Mouse (Mus musculus) urinary bladder, postnatal 25 days (tissue): ENCODE measurements around the gene Lias.

Experiments
- DNase-seq: peaks from one replicate; pipeline ENCODE4 v3.0.0; 2022; ENCODE audit warnings: low spot score

The Lias gene

DNA sequence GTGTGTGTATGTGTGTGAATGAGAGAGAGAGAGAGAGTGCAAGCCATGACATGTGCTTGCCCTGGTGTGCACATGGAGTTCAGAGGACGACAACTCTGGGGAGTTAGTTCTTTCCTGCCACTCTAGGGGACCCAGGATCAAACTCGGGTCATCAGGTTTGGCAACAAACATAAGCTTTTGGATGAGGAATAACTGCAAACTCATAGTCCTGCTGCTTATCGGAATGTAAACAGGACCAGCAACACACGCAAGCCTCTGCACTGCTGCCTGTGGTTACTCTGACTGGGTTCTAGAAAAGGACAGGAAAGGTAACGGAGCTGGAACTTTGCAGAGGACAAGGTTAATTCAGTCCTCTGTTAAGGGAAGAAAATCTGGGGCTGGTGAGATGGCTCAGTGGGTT, 34.0 kb downstream of the Lias start:
- DNase-seq = no peak

DNA sequence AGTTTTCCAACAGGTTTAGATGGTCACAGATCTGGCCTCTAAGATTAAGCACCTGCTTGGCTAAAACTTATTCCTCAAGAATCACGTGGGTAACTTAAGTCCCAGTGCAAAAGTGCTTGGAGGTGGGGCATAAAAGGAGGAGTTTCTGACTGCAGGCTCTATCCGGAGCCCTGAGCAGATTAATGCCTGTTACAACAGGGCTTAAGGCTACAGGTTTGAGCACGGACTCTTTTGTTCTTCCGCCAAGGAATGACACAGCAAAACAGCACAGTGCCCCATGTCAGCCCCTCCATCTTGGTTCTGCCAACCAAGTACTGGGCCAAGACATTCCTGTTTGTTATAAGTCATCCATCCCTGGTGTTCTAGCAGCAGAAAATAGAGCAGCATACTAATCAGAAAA, 37.0 kb downstream of the Lias start:
- DNase-seq = no peak

GRCm38 (mm10) chr5:65429441-65429840, 38.1 kb downstream of the Lias start:
- DNase-seq = no peak

GRCm38 (mm10) chr5:65434471-65435362, 43.4 kb downstream of the Lias start:
- DNase-seq = no peak

DNA sequence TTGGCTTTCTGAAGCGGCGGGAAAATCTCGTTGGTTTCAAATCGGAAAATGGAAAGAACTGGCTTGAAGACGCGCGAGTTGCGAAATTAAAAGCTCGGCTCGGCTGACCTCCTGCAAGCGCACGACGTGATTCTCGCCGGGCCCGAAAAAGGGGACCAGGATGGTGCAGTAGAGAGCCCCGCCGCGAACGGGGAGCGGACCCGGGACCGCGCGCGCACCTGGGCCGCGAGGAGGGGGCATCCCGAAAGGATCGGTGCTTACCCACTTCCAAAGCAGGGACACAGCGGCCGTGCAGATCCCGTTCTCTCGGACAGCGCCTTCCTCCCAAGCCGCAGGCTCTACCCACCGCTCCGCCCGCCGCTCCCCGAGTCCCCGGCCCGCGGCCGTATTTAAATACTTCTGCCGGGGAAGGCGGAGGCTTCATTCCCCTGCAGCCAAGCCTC, 44.1 kb downstream of the Lias start:
- no peak for DNase-seq

DNA sequence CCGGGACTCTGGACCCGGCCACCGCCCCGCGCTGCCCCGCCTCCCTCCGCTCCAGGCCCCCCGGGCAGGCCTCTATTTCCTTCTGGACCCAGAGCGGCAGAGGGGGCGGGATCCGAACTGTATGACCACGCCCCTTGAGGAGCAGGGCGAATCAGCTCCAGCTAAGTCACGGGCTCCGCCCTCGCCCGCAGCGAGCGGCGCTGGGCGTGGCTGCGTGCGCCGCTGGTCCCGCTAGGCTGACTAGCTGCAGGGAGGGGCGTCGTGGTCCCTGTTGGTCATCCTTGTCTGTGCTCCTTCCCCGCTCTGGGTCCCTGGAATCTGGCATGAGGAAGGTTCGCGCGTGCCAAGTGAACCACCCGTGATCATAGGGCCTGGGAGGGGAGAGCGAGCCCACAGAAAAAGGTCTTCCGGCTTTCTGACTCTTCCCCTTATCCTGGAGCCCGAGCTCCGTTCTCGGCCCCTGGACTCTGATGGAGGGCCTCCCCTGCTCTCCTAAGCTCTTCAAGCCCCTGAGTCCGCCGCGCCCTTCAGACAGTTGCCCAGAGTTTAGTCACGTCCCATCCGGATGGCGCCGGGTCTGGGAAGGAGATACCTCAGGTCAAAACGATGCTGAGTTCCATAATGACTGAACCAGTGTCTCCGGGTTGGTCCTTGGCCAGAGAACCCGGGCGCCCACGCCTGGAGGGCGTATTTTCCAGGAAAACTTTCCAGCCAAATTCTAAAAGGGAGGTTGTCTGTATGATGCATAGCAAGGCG, 44.7 kb downstream of the Lias start, which contains the start of gene Ugdh:
Ugdh (minus strand) TSS at position 144 of the 756 bp plus-strand sequence.
- peak; percentile 92 for DNase-seq

- no peak for DNase-seq
These were observed 46.7 kb downstream of the Lias start for GRCm38 (mm10) chr5:65438041-65438440.

DNA sequence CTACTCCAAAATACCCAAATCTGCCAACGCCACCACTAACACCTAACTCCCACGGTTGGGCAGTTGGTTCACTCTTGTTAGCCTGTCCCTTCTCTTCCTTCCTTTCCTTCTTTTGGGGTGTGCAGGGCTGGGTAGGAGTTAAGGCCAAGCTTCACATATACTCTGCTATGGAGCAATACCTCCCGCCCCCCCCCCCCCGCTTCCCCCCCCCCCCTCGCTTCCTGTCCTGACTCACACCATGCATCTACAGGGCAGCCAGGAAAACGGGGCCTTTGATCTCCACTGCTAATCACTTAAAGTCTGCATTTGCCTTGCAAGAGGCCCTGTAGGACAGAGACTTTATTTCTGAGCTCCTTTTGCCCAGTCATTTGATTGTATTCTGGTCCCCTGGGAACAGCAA, 53.7 kb downstream of the Lias start:
- DNase-seq = no peak

GRCm38 (mm10) chr5:65446756-65447155, 55.5 kb downstream of the Lias start:
- no peak for DNase-seq

DNA sequence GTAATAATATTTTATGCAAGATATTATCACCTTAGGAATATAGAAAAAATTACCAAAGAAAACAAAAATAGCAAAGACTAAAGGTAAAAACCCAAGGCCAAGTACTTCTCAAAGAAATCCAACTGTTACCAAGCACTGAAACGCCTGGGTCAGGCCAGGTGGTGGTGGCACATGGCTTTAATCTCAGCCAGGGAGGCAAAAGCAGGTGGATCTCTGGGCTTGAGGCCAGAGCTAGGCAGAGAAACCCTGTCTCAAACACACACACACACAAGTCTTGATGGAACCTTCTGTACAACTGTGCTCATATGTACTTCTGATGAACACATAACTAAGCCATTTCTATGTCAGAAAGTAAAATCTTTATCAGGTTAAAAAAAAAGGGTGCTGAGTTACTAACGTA, 56.5 kb downstream of the Lias start:
- no peak for DNase-seq

- no peak for DNase-seq
These were observed 57.6 kb downstream of the Lias start for GRCm38 (mm10) chr5:65448941-65449340.

- no peak for DNase-seq
These were observed 63.5 kb downstream of the Lias start for GRCm38 (mm10) chr5:65454771-65455170.

DNA sequence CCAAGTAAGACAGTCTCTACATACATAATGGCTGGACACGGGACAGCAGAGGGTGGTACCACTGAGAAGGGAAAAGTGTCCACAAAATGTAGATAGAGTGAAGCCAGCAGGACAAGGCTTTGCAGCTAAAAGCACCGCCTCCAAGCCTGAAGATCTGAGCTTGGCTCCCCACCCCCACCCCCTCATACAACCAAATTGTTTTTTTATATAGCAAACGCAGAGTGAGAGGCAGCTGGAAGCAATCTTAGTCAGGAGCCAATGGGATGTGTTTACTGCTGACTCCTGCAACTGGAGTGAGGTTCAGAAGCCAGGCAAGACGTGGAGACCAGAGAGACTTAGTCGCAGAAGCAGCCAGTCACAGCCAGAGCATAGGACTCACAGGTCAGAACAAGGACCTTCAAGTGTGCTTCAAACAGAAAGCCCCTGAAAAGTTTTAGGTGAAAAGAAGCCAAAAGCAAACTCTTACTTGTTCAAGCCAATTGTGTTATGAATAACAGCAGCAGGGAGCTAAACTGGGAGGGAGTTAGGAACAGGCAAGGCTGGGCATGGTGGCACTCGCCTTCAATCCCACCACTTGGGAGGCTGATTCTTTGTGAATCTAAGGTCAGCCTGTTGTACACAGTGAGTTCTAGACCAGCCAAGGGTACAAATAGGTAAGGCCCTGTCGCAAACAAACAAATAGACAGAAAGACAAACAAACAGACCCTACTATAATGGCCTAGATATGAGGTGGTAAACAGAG, 66.0 kb downstream of the Lias start:
- no peak for DNase-seq

DNA sequence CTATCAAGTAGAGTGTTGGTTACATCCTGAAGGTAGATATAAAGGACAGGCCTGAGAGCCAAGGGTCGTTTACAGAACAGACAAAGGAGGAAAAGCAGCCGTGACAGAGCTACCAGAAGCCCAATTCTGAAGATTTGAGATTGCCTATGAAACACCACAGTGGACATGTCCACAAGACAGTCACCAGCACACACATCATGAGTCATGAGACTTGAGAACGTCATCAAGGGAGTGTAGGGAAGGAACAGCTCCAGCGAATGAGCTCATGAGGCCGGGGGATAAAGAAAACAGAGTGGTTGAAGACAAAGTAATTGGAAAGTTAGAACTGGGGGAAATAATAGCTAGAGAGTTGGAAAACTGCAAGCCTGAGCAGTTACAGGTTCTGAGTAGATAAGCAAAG, 66.5 kb downstream of the Lias start:
- DNase-seq = no peak

DNA sequence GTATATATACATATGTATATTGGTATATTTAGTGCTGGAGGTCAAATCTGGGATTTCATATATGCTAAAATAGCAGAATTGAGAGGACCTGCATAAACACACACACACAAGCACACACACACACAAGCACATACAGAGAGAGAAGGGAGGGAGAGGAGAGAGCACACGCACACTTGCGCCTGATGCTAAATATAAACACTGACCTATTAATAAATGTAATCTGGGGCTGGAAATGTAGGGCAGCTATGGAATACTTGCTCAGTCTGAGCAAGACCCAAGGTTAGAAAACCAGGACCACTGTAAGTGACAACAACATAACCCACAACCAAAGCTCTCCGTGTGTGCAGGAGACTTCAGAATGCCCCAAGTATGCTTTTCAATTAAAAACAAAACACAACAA, 68.2 kb downstream of the Lias start:
- no peak for DNase-seq
